Mouse (Mus musculus): ENCODE results near the gene Olfr1344.
A peak's percentile ranks its signal among the peaks of the same experiment; 100 is the strongest.

Gene Olfr1344

GRCm38 (mm10) chr7:6438388-6438787 is at the start of gene Olfr1344:
Gene Olfr1344 (plus strand): TSS chr7:6438688.
- Histone ChIP-seq H3K36me3 (ENCODE audit: control insufficient read depth, insufficient read depth, low read length, poor library complexity, severe bottlenecking) (no peaks in the 10 kb centered on the region), H3K27me3 (ENCODE audit: control insufficient read depth, insufficient read depth, low read length, poor library complexity, severe bottlenecking) (no peaks in the 10 kb centered on the region)
- DNase-seq (ENCODE audit: low read depth, low spot score) = no peak

- H3K36me3 ChIP-seq (ENCODE audit: control insufficient read depth, insufficient read depth, low read length, poor library complexity, severe bottlenecking) = 0 out of 2 replicates have a peak, but pooled peaks cover 4% of the 10 kb centered on the region
- DNase-seq (ENCODE audit: low read depth, low spot score) = no peak
- no peaks in the 10 kb centered on the region for H3K27me3 ChIP-seq (ENCODE audit: control insufficient read depth, insufficient read depth, low read length, poor library complexity, severe bottlenecking)
These were observed 49.5 kb upstream of the Olfr1344 start for GRCm38 (mm10) chr7:6388971-6389370.

GRCm38 (mm10) chr7:6389449-6389848 is 49.0 kb upstream of the Olfr1344 start:
- 0 out of 2 replicates have a peak, but pooled peaks cover 4% of the 10 kb centered on the region for H3K36me3 ChIP-seq (ENCODE audit: control insufficient read depth, insufficient read depth, low read length, poor library complexity, severe bottlenecking)
- no peak for DNase-seq (ENCODE audit: low read depth, low spot score)
- no peaks in the 10 kb centered on the region for H3K27me3 ChIP-seq (ENCODE audit: control insufficient read depth, insufficient read depth, low read length, poor library complexity, severe bottlenecking)

- Histone ChIP-seq H3K36me3 (ENCODE audit: control insufficient read depth, insufficient read depth, low read length, poor library complexity, severe bottlenecking) (no peaks in the 10 kb centered on the region), H3K27me3 (ENCODE audit: control insufficient read depth, insufficient read depth, low read length, poor library complexity, severe bottlenecking) (no peaks in the 10 kb centered on the region)
- peak; percentile 68 for DNase-seq (ENCODE audit: low read depth, low spot score)
These were observed 40.2 kb upstream of the Olfr1344 start, which contains the start of gene Smim17 for GRCm38 (mm10) chr7:6397996-6398975. Gene Smim17 (plus strand): TSS chr7:6398715.

DNA sequence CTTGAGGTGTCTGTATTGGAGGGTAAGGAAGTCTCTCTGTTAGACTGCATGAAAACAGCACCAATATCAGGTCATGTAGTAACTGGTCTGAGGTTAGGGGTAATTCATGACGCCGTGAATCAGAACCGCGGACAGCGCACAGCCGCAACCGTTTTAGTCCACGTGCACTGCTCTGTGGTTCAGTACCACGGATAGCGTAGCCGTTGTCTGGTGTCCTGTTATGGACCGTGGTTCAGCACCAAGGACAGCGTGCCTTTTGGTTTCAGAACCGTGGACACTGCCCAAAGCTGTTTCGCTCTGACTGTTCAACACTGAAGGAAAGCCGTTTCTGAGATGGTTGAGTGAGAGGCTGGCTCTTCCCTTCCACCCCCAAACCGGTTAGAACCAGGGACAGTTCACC is 28.4 kb upstream of the Olfr1344 start, which contains the start of gene Gm20715:
TSS of gene Gm20715 (plus strand) at position 235 of the 400 bp plus-strand sequence.
- H3K36me3 ChIP-seq (ENCODE audit: control insufficient read depth, insufficient read depth, low read length, poor library complexity, severe bottlenecking) = no peaks in the 10 kb centered on the region
- H3K27me3 ChIP-seq (ENCODE audit: control insufficient read depth, insufficient read depth, low read length, poor library complexity, severe bottlenecking) = no peaks in the 10 kb centered on the region; the same call in 1 of the 2 replicates
- peak; percentile 84 for DNase-seq (ENCODE audit: low read depth, low spot score)

DNA sequence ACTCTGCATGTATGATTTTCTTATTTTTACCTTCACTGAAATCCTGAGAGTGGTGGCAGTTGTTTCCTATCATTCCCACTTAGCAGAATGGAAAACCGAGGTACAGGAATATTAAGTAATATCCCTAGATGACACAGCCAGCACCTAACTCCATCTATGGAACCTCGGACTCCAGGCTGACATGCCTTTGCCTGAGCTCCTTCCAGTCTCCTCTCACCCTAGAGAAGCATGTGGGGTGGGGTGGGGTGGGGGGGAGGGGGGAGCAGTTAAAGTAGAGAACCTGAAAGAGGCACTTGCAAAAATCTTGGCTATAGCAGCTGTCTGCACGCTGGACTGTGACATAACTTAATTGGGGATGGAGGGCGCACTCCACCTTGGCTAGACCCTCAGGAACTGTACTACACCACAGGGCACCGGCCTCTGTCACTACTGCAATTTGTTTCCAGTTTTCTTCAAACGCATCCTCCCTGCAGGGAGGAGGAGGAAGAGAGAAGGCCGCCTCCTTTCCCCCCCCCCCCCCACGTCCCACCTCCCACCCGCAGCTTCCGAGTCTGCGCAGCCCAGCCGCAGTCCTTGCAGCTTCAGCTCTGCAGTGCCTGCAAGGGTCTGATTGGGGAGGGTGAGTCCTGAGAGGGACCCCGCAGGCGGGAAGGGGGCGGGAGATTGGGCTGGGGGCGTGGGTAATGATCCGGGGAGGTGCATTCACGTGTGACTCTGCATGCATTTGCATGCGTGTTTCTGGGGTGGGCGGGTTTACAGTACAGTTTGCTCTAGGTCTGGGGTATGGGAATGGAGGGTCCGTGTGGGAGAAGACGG is 23.7 kb upstream of the Olfr1344 start:
- no peak for DNase-seq (ENCODE audit: low read depth, low spot score)
- Histone ChIP-seq H3K27me3 (ENCODE audit: control insufficient read depth, insufficient read depth, low read length, poor library complexity, severe bottlenecking) (no peaks in the 10 kb centered on the region; the same call in 1 of the 2 replicates), H3K36me3 (ENCODE audit: control insufficient read depth, insufficient read depth, low read length, poor library complexity, severe bottlenecking) (no peaks in the 10 kb centered on the region)

DNA sequence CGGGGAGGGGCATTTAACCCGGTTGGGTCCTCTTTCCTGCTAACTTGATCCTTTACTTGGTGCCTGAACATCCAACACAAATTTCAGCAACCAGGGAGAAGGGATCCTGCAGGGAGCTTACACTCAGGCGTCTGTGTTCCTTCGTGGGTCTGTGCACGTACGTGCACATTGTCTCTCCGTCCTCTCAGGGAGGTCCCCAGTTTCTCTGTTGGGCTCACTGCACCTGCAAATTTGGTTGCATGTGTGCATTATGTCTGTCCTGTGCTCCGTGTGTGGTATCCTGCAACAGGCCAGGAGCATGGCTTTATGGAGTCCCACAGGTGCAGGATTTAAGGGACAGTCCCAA is 23.1 kb upstream of the Olfr1344 start:
- no peaks in the 10 kb centered on the region; the same call in 1 of the 2 replicates for H3K27me3 ChIP-seq (ENCODE audit: control insufficient read depth, insufficient read depth, low read length, poor library complexity, severe bottlenecking)
- no peak for DNase-seq (ENCODE audit: low read depth, low spot score)
- no peaks in the 10 kb centered on the region for H3K36me3 ChIP-seq (ENCODE audit: control insufficient read depth, insufficient read depth, low read length, poor library complexity, severe bottlenecking)

DNA sequence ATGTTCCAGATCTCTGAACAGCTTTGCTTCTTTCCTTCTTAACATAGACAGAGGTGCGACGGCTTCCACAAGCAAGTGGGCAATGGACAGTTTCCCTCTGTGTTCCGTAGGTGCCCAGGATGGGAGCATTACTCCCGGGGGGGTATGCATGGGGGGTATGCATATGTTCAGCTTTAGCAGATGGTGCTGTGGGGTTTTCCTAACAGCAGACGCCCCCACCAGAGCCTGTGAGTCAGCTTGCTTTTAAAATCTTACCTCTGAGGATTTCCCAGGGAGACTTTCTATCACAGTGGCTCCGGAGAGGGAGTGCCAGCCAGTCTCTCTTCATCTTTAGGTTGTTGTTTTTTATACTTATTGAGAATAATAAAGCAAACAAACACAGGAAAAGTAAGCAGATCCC is 18.6 kb upstream of the Olfr1344 start:
- no peaks in the 10 kb centered on the region for H3K27me3 ChIP-seq (ENCODE audit: control insufficient read depth, insufficient read depth, low read length, poor library complexity, severe bottlenecking)
- H3K36me3 ChIP-seq (ENCODE audit: control insufficient read depth, insufficient read depth, low read length, poor library complexity, severe bottlenecking) = no peaks in the 10 kb centered on the region
- no peak for DNase-seq (ENCODE audit: low read depth, low spot score)

GRCm38 (mm10) chr7:6429381-6429780 is 9.1 kb upstream of the Olfr1344 start:
- Histone ChIP-seq H3K36me3 (ENCODE audit: control insufficient read depth, insufficient read depth, low read length, poor library complexity, severe bottlenecking) (no peaks in the 10 kb centered on the region), H3K27me3 (ENCODE audit: control insufficient read depth, insufficient read depth, low read length, poor library complexity, severe bottlenecking) (no peaks in the 10 kb centered on the region)
- peak; percentile 4 for DNase-seq (ENCODE audit: low read depth, low spot score)

GRCm38 (mm10) chr7:6430342-6430741 is 8.1 kb upstream of the Olfr1344 start:
- Histone ChIP-seq H3K27me3 (ENCODE audit: control insufficient read depth, insufficient read depth, low read length, poor library complexity, severe bottlenecking) (no peaks in the 10 kb centered on the region), H3K36me3 (ENCODE audit: control insufficient read depth, insufficient read depth, low read length, poor library complexity, severe bottlenecking) (no peaks in the 10 kb centered on the region)
- peak; percentile 66 for DNase-seq (ENCODE audit: low read depth, low spot score)

GRCm38 (mm10) chr7:6441173-6441572 is 2.7 kb downstream of the Olfr1344 start:
- DNase-seq (ENCODE audit: low read depth, low spot score) = no peak
- no peaks in the 10 kb centered on the region for H3K36me3 ChIP-seq (ENCODE audit: control insufficient read depth, insufficient read depth, low read length, poor library complexity, severe bottlenecking)

DNA sequence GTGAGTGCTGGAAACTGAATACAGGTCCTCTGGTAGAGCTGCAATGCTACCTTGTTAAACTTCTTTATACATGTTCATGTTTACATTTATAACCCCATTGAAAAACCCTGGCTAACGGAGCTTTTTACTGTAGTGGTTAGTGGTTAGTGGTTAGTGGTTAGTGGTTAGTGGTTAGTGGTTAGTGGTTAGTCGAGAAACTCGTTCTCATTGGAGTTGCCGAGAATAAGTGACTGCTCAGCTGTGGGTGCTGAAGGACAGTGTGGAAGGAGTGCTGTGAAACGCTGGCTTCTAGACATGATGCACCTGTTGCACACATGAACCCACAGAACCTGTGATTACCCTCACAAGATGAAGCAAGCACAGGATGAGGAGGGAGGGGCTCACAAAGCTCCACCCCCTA is 9.3 kb downstream of the Olfr1344 start:
- Histone ChIP-seq H3K27me3 (ENCODE audit: control insufficient read depth, insufficient read depth, low read length, poor library complexity, severe bottlenecking) (no peaks in the 10 kb centered on the region), H3K36me3 (ENCODE audit: control insufficient read depth, insufficient read depth, low read length, poor library complexity, severe bottlenecking) (no peaks in the 10 kb centered on the region)
- DNase-seq (ENCODE audit: low read depth, low spot score) = no peak

More at GRCm38 (mm10) chr7:6441173-6441572, 2.7 kb downstream of the Olfr1344 start:
- H3K27me3 ChIP-seq (ENCODE audit: control insufficient read depth, insufficient read depth, low read length, poor library complexity, severe bottlenecking) = no peaks in the 10 kb centered on the region

- no peaks in the 10 kb centered on the region for H3K36me3 ChIP-seq (ENCODE audit: control insufficient read depth, insufficient read depth, low read length, poor library complexity, severe bottlenecking)
- DNase-seq (ENCODE audit: low read depth, low spot score) = no peak
- no peaks in the 10 kb centered on the region; the same call in 1 of the 2 replicates for H3K27me3 ChIP-seq (ENCODE audit: control insufficient read depth, insufficient read depth, low read length, poor library complexity, severe bottlenecking)
These were observed 17.4 kb downstream of the Olfr1344 start, which contains the start of gene Olfr1336 for GRCm38 (mm10) chr7:6455868-6456267. Gene Olfr1336 (plus strand): TSS chr7:6456168.

DNA sequence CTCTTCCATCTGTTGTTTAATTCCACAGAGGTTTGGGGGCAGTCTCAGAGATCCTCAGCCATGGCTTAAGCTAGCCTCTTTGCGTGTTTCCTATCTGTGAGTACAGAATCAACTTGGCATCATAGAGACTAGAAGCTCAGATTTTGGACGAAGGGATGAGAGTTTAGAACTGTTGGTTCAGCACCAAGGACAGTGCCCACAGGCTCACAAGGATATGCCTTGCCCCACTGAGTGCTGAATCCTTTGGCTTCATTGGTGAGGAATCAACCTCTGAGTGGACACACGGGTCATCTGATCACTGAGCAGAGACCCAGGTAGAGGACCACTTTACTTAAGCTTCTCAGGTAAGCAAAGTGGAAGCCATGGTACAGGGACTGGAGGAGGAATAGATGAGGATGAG is 17.9 kb downstream of the Olfr1344 start:
- Histone ChIP-seq H3K36me3 (ENCODE audit: control insufficient read depth, insufficient read depth, low read length, poor library complexity, severe bottlenecking) (no peaks in the 10 kb centered on the region), H3K27me3 (ENCODE audit: control insufficient read depth, insufficient read depth, low read length, poor library complexity, severe bottlenecking) (no peaks in the 10 kb centered on the region; the same call in 1 of the 2 replicates)
- DNase-seq (ENCODE audit: low read depth, low spot score) = no peak

Measured in splenic B cell, adult 2 months (primary cell).